Mouse (Mus musculus) spleen, adult 2 months (tissue): ENCODE measurements around the gene Ndufb8.

Experiments used
- CTCF ChIP-seq: fragments of 200-500 bp; IDR thresholded peaks from 2 replicates; pipeline ENCODE4 v1.5.1; 2011; ENCODE audit warnings: mild to moderate bottlenecking, inconsistent platforms; ENCODE audit not compliant: insufficient read depth, insufficient read length, insufficient replicate concordance; ENCODE audit errors: extremely low read depth
- POLR2A ChIP-seq: fragments of 200-500 bp; IDR thresholded peaks from 2 replicates; pipeline ENCODE4 v1.6.1; 2011; ENCODE audit warnings: low read depth, low read length, inconsistent platforms

DNA sequence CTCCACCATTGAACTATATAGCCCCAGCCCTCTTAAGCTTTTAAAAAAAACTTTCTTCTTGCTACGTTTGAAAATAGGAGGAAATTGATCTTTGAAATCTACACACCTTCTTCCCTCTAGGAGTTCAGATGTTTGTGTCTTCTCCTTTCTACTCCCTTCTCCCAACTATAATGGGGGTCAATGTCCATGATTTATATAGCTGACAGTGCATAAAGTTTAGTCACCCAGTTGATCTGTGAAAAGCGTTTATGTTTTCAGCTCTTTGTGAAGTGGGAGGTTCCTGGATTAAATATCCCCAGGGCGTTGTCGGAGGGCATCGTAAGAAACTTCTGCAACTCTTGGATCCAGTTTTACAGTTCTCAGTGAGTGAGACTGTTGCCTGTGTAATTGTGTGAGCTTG is 55.0 kb downstream of the Ndufb8 start:
- TF ChIP-seq POLR2A (no peak), CTCF (no peak)
